Mouse (Mus musculus) ZHBTc4 (cell line): Measurements from ENCODE around the gene Zbtb49.

Experiments used
- DNase-seq: peaks from one replicate; pipeline ENCODE4 v3.0.0-alpha.2; 2011; ENCODE audit warnings: low read depth, low spot score

Zbtb49 gene

DNA sequence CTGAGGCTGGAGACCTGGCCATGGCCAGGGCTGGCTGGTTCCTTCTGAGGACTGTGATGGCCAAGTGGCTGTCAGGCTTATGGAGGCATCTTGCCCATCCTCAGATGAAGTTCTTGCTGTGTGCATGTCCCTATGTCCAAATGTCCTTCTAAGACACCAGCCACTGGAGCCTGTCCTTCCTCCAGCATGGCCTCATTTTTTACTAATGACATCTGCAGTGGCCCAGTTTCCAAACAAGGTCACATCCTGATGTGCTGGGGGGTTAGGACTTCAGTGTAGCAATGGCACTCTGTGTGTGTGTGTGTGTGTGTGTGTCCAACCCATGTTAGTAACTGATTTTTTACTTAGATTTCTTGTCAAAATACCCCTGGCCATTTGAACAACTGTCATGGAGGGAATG lies 24.3 kb downstream of the Zbtb49 start:
- no peak for DNase-seq

DNA sequence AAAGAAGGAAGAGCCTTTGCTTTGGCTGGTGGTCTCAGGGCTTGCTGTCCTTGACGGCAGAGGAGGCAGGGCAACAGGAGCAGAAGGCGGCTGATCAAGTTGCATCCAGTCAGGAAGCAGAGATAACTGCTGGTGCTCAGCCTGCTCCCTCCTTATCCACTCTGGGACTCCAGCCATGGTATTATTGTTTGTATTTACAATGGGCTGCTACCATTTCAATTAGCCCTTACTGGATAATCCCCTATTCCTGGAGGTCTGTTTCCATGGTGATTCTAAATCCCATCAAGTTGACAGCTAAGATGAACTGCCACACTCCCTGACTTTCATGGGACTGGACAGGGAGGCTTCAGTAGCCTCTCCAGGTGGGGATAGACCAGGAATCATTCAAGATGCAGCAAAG lies 25.3 kb downstream of the Zbtb49 start:
- DNase-seq = no peak

GRCm38 (mm10) chr5:38190907-38191306 lies 29.4 kb downstream of the Zbtb49 start:
- DNase-seq = no peak

DNA sequence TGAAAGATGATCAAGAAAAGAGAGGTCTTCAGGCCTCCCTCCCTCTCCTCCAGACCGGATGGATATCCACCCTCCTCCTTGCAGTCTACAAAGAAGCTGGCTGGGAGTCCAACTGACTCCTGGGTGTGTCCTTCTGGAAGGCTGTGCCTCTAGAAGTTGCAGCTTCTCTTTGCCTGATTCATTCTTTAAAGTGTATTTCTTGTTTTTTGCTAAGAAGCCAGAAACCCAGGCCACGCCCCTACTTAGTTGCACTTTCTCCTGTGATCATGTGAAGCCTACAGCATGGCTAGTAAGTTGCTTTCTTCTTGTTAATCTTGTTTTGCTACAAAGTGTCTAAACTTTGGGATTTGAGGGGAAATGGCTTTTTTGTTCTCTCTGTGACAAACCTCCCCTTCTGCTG lies 33.3 kb downstream of the Zbtb49 start:
- DNase-seq = no peak

GRCm38 (mm10) chr5:38184688-38185285 lies 35.5 kb downstream of the Zbtb49 start:
- DNase-seq = no peak

- DNase-seq = no peak
Observed at GRCm38 (mm10) chr5:38174256-38174912, 45.9 kb downstream of the Zbtb49 start.

GRCm38 (mm10) chr5:38173766-38174165 lies 46.5 kb downstream of the Zbtb49 start:
- DNase-seq = peak; percentile 36

GRCm38 (mm10) chr5:38168497-38168896 lies 51.8 kb downstream of the Zbtb49 start:
- DNase-seq = no peak

- peak; percentile 21 for DNase-seq
Observed at GRCm38 (mm10) chr5:38159634-38160413, 60.4 kb downstream of the Zbtb49 start, which contains the start of gene Nsg1. Gene Nsg1, minus strand, starts transcription at chr5:38159907.

DNA sequence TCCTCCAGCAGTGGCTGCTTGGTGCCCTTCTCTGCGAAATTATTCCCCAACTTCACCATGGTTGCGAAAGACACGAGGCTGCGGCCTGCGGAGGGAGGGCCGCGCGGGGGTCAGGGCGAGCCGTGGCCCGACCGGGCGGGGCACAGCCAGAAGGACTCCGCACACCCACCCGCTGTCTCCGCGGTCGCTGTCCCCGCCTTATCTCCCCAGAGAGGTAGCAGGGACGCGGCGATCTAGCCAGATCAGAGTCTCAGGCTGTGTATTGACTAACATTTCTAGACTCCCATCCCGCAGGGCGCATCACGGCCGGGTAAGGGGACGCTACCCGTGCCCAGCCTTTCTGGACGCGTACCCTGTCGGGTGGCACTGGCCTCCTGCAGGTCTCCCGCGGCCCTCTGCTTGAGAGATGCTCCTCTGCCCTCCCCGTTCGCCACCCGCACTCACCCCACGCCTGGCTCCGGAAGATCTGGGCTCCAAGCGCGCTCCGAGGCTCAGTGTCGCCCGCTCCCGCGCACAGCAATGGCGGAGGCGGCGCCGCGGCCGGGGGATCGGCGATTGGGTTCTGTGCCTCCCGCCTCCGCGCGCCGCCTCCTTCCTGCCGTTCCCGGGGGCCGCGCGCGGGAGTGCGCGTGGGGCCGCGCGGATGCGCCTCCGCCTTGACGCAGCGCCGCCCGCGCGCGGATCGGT lies 61.2 kb downstream of the Zbtb49 start:
- DNase-seq = peak; percentile 56

- DNase-seq = no peak
Observed at GRCm38 (mm10) chr5:38158501-38158946, 61.7 kb downstream of the Zbtb49 start.

DNA sequence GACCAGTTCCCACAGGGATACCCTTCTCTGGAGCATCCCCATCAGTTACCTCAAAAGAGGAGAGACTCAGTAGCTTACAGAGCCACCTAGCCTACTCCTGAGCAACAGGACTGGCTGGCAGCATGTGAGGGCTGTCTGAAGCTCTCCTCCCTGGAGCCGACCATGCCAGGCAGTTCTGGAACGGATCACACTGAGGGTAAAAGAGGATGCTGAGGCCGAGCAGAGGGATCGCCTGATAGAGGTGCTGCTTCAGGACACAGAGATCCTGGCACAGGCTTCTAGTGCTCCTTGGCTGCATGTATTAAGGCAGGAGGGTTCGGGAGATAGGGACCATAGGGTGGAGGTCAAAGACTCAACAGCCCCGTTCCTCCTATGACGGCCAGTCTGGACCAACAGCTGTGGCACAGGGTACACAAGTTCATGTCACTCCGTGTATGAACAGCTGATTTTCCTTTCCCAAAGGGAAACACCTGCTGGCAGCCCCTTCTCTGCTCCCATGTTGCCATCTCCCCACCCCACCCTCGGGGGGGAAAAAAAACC lies 62.7 kb downstream of the Zbtb49 start:
- no peak for DNase-seq

- no peak for DNase-seq
Observed at GRCm38 (mm10) chr5:38153636-38154035, 66.6 kb downstream of the Zbtb49 start.

GRCm38 (mm10) chr5:38152201-38153108 lies 67.8 kb downstream of the Zbtb49 start:
- no peak for DNase-seq

GRCm38 (mm10) chr5:38151264-38151663 lies 69.0 kb downstream of the Zbtb49 start:
- DNase-seq = no peak

DNA sequence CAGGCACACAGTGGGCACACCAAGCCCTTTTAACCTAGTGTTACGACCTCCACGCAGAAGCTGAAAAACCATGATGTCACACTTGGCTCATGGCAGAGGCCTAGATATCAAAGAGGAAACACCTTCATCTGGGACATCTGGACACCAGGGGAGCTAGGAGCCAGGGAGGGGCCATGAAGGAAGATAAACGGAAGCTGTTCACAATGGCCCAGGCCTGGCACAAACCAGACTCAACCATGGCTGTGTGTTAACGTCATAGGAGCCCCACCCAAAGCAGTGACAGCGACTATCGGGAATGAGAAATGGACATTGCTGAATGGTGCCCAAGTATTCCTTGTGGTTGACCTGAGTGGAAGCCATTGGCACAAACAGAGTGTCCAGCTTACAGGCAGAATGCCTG lies 73.7 kb downstream of the Zbtb49 start:
- no peak for DNase-seq

- DNase-seq = no peak
Observed at GRCm38 (mm10) chr5:38140893-38141292, 79.4 kb downstream of the Zbtb49 start.
